Mouse (Mus musculus): ENCODE data around the gene Coq7. TPM values are rescaled to one million over a fixed set of nuclear protein-coding genes. Genes with fewer than 3 reads are reported as not detected.

Coq7 gene
- polyA plus RNA-seq, 1 experiment from 2014 or later, result 109 TPM

Other genes starting within 250 kb of the Coq7 start
- gene Syt17, start 85.1 kb downstream of the Coq7 start, polyA plus RNA-seq (2015; fragmentation: Nextera tagmentation; extraction: Ambion mirVana), result 3.2 and 4.7 TPM in 2 replicates
- gene Itpripl2, start 41.4 kb downstream of the Coq7 start, polyA plus RNA-seq (2015; fragmentation: Nextera tagmentation; extraction: Ambion mirVana), result 0.67 and 0.74 TPM in 2 replicates
- gene Tmc7, start 51.4 kb upstream of the Coq7 start, polyA plus RNA-seq (2015; fragmentation: Nextera tagmentation; extraction: Ambion mirVana), result 8.4 and 8.8 TPM in 2 replicates
- gene Tmc5, start 63.9 kb upstream of the Coq7 start, polyA plus RNA-seq (2015; fragmentation: Nextera tagmentation; extraction: Ambion mirVana), result 0.28 and 0.37 TPM in 2 replicates
- gene Gde1, start 172.4 kb upstream of the Coq7 start, polyA plus RNA-seq (2015; fragmentation: Nextera tagmentation; extraction: Ambion mirVana), result 126 and 131 TPM in 2 replicates
- 33.0 and 42.9 TPM in 2 replicates for gene Ccp110, start 179.2 kb upstream of the Coq7 start, polyA plus RNA-seq (2015; fragmentation: Nextera tagmentation; extraction: Ambion mirVana)
- gene Vps35l, start 206.9 kb upstream of the Coq7 start, polyA plus RNA-seq (2015; fragmentation: Nextera tagmentation; extraction: Ambion mirVana), result 78.8 and 84.2 TPM in 2 replicates